Mouse (Mus musculus) kidney, postnatal 36 days (tissue): ENCODE results near the gene Gm3336.

Experiments
- DNase-seq, 2 experiments: peaks; one replicate each; pipeline ENCODE4 v3.0.0; 2021 to 2022; ENCODE audit warnings: mixed read lengths in 2 of 2

Gene Gm3336

GRCm38 (mm10) chr8:70765838-70766570, 47.7 kb downstream of the Gm3336 start:
- DNase-seq: peak in 1 of 2 experiments; percentile 73

DNA sequence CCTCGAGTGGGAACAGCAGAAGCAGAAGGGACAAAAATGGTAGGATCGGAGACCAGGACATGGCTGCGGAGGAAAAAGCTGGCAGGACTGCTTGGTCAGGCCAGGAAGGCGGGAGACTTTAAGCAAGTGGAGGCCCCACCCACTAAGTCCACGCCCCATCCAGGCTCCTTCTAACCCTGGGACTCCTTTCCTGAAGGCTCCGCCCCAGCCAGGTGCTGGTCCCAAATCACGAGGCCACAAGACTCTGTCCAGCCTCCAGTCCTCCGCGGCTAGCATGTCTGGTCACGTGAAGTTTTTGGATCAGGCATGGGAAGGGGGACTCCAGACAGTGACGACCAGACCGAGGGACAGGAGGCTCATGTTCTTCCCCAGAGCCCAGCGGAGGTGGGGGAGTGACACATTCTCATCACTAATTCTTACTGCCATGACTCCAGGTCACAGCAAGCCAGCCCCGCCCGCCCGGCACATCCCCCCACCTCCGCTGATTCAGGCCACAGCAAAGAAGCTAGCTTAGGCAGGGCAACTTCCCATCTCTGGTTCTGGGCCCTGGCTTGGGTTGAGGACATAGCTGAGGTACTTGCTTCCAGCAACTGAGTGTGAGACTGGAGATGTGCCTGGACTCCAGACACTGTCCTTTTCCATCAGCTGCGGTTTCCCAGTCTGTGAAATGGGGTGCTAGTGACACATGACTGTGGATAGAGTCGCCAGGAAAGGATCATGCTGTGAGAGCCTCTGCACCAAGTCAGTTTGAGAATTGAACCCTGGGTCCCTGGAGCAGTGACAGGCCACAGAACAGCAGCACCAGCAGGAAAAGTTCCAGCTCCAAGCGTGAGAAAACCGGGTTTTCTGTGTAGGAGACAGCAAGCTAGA, 48.5 kb downstream of the Gm3336 start:
- DNase-seq: peak; percentile 92 to 95

DNA sequence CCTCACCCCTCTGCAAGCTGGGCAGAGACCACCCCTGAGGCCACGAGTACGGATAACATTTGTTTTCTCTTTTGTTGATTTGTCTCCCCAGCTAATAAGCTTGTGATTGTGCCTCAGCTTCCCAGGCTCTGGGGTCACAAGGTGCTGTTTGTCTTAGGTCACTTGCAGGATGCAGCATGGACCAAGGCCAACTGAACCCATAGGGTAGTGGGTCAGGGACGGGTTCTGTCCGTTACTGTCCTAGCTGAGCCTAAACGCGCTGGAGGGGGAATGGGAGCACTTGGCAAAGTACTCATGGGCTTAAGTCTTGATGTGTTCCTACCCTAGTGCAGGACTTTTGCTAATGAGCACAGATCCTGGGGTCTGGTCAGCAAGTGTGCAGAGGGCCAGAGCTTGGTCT, 49.2 kb downstream of the Gm3336 start:
- DNase-seq: no peak

- DNase-seq: no peak
Measured at GRCm38 (mm10) chr8:70768231-70768776, 50.0 kb downstream of the Gm3336 start.

DNA sequence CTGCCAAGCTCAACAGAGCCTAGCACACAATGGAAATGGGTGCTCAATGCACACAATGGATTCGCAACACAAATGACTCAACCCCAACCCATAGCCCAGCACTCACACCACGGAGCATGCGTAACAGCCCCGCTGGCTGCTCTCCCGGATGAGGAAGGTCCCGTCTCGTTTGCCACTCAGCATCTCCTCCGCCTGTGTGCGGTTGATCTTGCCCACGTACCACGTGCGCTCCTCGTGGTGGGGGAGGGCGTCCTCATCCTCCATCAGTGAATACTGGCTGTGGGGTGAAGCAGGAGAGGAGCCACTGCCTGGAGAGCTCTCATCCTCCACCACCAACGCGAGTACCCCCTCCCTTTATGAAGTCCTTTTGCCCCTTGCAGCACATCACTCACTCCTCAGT, 50.6 kb downstream of the Gm3336 start:
- DNase-seq: no peak

DNA sequence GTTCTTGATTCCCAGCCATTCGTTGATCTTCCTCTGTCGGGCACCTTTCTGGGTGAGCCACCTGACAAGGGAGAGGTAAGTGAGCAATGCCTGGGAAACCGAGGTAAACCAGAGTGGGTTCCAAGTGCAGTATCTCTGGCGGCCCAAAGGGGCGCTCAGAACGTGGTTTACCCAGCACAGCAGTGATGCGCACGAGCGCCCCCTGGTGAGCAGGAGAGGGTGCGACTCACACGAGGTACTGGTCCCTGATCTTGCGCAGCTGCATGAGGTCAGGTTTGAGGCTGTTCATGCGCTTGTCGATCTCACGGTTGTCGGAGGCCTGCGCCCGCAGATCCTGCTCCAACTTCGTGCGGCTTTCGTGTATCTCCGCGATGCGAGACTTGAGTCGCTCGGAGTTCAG, 51.0 kb downstream of the Gm3336 start:
- peak; percentile 97 to 99 for DNase-seq

DNA sequence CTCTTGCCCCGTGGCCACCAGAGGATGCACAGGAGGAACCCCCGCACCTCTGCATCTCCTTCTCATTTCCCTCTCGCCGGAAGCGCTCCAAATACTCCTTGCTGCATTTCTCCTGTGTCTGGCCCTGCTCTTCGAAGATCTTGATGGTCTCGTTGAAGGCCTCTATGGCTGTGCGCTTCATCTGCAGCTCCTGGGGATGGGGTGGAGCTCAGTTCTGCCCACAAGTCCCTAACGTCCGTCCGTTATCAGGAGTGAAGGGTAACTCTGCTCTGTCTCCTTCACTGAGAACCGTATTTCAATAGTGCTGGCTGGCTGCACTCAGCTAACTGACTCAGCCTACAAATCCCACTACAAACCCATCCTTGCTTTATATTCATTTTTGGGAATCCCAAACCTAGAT, 51.5 kb downstream of the Gm3336 start:
- DNase-seq: no peak

DNA sequence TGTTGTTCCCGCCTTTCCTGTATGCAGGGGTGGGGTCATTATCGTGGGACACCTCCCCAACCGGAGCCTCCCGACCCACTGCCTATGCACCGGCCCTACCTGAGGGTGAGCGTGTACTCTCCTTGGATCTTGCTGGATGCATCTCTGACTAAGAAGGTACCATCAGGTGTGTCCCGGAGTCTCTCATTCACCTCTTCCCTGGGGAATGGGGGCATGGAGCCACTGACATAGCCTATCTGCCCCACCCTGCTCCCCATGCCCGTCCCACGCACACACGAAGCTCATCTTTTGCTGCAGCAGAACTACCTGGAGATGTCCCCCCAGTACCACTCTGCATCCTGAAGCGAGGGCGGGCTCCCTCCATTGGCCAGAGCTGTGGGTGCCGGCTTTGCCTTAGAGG, 52.4 kb downstream of the Gm3336 start:
- no peak for DNase-seq

- DNase-seq: no peak
Measured at GRCm38 (mm10) chr8:70771217-70771616, 52.9 kb downstream of the Gm3336 start.

- DNase-seq: no peak
Measured at GRCm38 (mm10) chr8:70772075-70772474, 53.7 kb downstream of the Gm3336 start.
